Mouse (Mus musculus) spleen, adult 12 weeks (tissue): ENCODE results near the gene Gm4216.
"Not testable (repeated sequence)": the region's sequence is repeated elsewhere in the genome, so short reads cannot be mapped to it uniquely, and the experiment has no call there.

ENCODE experiments used
- DNase-seq: peaks from one replicate; pipeline ENCODE4 v3.0.0; 2022; ENCODE audit warnings: low spot score

Gene Gm4216

DNA sequence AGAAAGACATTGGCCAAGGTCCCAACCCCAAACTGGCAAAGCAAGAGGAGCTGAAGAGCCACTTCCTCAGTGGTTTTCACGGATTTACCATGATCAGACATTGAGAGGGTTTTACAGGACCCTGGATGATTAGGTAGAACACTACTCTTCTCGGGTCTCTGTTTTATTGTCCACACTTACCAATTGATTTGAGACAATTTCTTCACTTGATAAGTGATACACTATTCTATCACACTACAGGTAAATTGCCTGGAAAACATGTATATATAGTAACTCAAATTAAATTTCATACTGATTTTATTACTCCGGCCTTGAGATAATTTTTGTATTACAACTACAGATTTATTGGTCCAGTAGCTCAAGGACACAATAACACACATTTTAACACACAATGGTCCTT lies at the start of gene Gm4216:
Gm4216 (minus strand) TSS at position 101 of the 400 bp plus-strand sequence.
- DNase-seq = not testable (repeated sequence)

DNA sequence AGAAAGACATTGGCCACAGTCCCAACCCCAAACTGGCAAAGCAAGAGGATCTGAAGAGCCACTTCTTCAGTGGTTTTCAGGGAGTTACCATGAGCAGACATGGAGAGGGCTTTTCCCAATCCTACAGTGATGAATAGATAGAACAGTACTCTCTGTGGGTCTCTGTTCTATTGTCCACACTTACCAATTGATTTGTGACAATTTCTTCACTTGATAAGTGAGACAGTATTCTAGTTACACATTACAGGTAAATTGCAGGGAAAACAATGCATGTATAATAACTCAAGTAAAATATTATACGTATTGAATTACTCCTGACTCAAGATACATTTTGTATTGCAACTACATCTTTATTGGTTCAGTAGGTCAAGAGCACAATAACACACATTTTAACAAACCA lies 47.6 kb upstream of the Gm4216 start, which contains the start of gene Gm8720:
Gm8720 (minus strand) TSS at position 101 of the 400 bp plus-strand sequence.
- DNase-seq = not testable (repeated sequence)

DNA sequence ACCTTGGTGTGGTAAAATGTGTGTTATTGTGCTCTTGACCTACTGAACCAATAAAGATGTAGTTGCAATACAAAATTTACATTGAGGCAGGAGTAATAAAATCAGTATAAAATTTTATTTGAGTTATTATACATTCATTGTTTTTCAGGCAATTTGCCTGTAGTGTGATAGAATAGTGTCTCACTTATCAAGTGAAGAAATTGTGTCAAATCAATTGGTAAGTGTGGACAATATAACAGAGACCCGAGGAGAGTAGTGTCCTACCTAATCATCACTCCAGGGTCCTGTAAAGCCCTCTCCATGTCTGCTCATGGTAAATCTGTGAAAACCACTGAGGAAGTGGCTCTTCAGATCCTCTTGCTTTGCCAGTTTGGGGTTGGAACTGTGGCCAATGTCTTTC lies 35.5 kb upstream of the Gm4216 start, which contains the start of gene Vmn1r163:
Vmn1r163 (plus strand) TSS at position 301 of the 400 bp plus-strand sequence.
- not testable (repeated sequence) for DNase-seq

DNA sequence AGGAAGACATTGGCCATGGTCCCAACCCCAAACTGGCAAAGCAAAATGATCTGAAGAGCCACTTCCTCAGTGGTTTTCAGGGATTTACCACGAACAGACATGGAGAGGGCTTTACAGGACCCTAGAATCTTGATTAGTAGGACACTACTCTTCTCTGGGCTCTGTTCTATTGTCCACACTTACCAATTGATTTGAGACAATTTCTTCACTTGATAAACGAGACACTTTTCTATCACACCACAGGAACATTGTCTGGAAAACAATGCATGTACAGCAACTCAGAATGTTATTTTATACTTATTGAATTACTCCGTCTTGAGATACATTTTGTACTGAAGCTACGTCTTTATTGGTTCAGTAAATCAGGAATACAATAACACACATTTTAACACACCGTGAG lies 35.1 kb downstream of the Gm4216 start, which contains the start of gene Gm4214:
Gm4214 (minus strand) TSS at position 101 of the 400 bp plus-strand sequence.
- not testable (repeated sequence) for DNase-seq
